Mouse (Mus musculus): Measurements from ENCODE around the gene Hmga2.

DNA sequence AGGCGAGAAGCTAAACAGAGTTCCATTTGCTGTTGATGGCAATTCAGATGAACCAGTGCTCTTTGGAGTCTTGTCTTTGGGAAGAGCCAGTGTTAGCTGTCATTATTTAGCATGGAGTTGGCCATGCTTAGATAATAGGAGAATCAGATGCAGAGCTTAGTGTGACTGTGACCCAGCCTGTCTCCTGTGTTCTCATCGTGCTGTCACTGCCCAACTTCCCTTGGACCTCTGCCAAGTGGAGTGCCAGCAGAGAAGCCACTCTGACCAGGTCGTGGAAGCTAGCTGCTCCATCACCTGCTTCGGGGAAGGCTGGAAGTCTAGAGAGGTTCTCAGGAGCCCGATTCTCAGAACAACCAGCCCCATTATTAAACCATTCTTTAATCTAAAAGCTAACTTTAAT lies 73.3 kb downstream of the Hmga2 start:
- TF ChIP-seq CTCF (IDR thresholded peaks at IDR 0.05; ENCODE audit: low read depth) (no peak), EP300 (IDR thresholded peaks at IDR 0.05; ENCODE audit: low read depth) (no peak)

All from liver, embryonic 14.5 days (tissue).